Mouse (Mus musculus) layer of hippocampus, adult 8-10 months (tissue): ENCODE measurements around the gene Hcst. TPM values are rescaled to one million over a fixed set of nuclear protein-coding genes. Genes with fewer than 3 reads are reported as not detected.

Experiments used
- DNase-seq, 2 experiments: peaks; one replicate each; pipeline ENCODE4 v3.0.0; 2022; ENCODE audit warnings: low spot score in 2 of 2
- total RNA-seq, 4 experiments: library from RNA; stranded (reverse); gene quantifications; 2 replicates each; pipeline ENCODE4 v1.2.4; 2022

The Hcst gene
- total RNA-seq, 4 experiments from 2014 or later: 1.8 to 3.3 (median 2.3) TPM; not detected in 1

DNA sequence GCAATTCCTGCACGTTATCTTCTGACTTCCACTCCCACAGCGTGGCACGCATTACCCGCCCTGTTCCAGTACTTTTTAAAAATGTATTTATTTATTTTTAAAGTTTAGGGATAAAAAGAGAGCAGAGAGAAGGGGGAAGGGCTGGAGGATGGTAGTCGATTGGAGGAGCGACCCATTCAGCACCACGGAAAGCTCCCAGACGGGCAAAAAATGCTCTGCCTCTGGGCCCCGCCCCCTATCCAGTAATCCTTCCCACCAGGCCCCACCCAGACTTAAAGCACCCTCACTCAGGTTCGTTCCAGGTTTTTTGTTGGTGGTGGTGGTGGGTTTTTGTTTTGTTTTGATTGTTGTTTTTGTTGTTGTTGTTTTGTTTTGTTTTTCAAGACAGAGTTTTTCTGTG, 14.6 kb upstream of the Hcst start:
- no peak for DNase-seq

DNA sequence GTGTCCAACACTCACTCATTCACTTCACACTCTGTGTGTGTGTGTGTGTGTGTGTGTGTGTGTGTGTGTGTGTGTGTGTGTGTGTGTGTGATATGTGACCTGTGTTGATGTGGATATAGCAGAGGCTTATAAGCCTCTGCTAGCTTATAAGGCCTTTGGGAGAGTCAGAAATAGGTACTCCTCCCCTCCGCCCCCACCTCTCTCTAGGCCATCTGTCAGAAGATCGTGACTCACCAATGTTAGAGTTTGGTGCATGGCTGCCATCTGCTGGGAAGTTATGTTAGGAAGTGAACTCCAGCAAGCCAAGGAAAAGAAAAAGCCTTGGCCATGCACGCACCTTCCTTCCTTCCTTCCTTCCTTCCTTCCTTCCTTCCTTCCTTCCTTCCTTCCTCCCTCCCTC, 12.1 kb upstream of the Hcst start:
- peak; percentile 84 to 88 for DNase-seq

DNA sequence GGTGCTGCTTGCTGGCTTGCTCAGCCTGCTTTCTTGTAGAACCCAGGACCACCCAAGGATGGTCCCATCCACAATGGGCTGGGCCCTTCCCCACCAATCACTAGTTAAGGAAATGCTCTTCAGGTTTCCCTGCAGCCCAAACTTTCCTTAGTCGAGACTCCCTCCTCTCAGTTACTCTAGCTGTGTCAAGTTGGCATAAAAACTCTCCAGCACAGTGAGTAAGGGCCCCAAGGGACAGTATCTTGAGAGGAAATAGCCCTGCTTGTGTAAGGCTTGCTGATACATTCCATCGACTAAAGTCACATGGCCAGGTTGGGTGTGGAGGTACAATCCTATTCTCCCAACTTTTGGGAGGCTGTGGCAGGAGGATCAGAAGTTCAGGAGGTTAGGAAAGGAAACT, 10.5 kb upstream of the Hcst start:
- DNase-seq: no peak

DNA sequence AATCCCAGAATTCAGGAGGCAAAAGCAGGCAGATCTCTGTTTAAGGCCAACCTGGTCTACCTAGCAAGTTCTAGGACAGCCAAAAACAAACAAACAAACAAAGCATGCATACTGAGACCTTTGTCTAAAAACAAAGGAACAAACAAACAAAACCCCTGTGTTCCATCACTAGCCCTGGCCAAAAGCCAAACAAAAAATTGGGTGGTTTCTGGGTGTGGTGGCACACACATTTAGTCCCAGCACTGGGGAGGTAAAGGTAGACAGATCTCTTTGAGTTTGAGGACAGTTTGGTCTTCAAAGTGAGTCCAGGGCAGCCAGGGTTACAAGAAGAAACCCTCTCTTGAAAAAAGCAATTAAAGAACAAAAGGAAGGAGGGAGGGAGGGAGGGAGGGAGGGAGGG, 9.7 kb upstream of the Hcst start:
- no peak for DNase-seq

DNA sequence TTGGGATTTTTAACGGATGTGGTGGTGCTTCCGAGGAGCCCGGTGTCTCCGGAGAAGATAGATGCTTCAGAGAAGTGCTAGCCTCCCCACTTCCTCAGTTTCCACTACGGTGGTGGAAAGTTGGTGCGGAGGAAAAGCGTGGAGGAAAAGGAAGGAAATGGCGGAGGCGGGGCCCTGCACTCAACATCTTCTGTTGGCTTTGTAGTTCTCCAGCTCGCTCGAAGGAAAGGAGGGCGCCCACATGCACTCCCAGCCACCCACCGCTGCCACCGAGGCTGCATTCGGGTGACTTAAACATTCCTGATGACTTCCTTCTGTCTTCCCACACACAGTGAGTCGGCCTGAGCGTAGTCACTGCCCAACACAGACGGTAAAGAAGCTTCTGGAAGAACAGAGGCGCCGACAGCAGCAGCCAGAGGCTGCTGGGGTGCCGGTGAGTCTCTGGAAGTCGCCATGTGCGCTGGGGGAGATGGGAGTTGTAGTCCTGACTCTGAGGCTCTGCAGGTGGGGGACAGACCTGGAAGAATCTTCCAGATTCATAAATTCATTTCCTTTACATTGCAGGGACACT, 3.5 kb upstream of the Hcst start:
- peak in 1 of 2 experiments; percentile 47 for DNase-seq

DNA sequence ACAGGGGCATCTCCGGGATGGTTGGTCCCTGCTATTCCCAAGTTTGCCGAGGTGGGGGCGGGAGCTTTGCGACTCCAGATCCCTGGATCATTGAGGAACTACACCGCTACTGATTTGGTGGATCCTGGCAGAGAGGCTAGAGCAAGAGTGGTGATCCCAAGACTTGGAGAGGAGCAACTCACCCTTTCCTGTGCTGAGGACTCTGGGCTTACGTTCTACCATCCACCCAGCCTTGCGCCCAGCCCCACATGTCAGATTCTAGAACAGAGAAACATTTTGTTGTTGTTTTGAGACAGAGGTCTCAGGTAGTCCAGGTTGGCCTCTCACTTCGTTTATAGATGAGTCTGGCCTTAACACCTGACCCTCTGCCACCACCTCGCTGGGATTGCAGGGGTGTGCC, 2.9 kb upstream of the Hcst start:
- DNase-seq: no peak

DNA sequence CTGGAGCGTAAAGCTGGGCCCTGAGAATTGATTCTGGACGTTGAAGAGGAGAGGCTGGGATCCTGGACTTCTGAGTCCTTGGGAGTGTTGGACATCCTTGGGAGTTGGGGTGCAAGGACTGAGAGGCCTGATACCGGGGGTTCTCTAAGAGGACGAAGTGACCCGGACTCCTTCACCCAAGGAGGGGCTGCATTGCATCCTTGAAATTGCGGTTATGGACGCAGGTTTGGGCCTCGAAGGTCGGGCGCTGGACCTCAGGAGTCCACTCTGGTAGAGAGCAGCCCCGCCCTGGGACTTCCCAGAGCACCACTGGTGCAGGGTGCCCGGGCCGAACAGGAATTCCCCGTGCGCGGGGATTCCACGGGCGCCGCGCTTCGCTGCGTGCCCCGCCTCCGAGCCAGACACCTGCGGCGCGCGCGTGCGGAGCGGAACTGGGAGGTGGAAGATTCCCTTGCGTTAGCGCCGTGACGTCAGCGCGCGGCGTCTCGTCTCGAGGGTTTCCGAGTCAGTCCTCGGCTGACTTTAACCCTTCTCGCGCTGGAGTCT, 2.3 kb upstream of the Hcst start:
- DNase-seq: peak; percentile 86 to 89

DNA sequence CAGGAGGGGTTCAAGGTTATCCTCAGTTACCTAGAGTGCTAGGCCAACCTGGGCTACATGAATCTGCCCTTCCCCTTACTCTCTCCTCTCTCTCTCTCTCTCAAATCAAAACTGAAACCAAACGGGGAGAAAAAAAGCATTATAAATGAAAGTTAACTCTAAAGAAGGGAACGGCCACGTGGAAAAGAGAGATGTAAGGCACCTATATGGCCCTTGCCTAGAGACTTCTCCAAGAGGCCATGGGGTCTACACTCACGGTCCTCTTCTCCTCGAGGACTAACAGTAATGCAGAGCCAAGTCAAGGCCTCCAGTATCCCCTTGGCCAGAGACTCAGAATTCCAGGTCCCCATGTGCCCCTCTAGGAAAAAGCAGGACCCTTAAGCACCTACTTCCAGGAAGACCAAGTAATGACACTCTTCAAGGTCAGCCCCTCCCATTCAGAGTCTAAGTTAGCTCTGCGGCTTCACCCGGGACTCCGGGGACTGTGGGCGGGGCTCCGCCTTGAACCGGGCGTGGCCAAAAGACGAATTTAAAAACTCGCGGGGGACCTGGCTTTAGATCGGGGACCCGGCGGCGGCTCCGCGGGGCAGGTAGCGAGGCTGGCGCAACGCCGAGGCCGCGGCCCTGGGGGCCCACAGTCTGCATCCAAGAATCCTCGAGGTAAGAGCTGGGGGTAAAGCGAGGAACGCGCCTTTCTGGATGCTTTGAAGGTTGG, 1.7 kb upstream of the Hcst start, which contains the start of gene Nfkbid:
Gene Nfkbid (plus strand): TSS at position 558 of the 715 bp plus-strand sequence.
- no peak for DNase-seq

DNA sequence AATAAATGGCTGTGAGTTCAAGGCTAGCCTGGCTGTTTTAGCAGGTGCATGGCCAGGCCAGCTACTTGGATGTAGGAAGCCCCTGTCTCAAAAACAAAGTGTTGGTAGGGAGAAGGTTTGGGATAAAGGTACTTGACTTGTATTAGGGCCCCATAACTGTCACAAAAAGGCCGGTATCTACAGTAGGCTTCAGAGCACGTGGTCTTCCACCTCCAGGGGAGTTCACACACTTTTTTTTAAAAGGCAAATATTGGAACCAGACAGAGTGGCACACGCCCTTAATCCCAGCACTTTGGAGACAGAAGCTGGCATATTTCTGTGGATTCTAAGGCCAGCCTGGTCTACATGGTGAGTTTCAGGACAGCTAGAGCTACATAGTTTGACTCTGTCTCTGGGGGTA, 1.0 kb upstream of the Hcst start:
- DNase-seq: no peak

DNA sequence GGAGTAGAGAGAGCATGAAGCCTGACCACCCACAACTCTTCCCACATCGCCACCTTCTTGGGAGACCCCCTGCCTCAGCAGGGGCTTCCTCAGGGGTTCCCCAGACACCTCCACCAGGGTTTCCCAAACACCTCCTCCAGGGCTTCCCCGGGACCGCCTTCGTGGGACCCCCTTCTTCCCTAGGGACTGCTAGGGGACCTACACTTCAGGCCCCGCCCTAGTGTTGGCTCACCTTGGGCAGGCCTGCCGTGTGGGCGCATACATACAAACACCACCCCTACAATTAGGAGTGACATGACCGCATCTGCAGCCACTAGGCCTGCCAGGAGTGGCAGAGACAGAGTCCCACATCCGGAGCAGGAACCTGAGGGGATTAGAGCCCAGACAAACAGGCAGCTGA, 1.8 kb downstream of the Hcst start:
- DNase-seq: no peak

DNA sequence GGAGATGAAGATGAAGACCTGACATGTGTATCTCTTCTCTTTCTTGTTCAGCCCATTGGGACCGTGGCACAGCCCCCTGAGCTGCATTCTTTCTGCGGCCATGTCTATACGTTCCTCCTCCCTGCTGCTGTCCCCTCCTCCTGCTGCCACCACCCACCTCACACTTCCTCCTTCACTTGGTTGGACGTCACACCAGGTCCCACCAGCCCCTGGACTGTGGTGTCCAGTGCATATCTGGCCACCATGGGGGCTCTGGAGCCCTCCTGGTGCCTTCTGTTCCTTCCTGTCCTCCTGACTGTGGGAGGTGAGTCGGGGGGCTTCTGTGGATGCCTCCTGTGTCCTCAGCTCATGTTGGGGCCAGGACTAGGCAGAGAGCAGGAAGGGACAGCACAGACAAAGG, 6.1 kb downstream of the Hcst start, which contains the start of gene Tyrobp:
Gene Tyrobp (plus strand): TSS at position 165 of the 400 bp plus-strand sequence.
- no peak for DNase-seq

DNA sequence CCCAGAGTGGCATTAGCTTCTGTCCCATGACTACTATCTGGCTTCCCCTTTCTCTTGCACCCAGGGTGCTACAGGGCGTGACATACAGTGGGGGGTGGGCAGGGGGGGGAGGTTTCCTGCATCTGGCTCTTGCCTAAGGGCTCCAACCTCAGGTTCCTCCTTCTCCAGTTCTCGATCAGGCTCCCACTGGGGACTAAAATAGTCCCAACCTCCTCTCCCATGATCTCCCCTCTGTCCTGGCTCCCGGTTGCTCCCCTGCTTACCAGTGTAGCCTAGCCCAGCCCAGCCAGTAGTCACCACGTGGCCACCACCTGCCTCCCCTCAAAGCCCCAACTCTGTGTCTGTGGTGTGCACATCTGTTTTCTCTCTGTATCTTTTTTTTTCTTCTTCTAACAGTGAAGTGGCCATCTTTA, 6.9 kb downstream of the Hcst start:
- DNase-seq: no peak

DNA sequence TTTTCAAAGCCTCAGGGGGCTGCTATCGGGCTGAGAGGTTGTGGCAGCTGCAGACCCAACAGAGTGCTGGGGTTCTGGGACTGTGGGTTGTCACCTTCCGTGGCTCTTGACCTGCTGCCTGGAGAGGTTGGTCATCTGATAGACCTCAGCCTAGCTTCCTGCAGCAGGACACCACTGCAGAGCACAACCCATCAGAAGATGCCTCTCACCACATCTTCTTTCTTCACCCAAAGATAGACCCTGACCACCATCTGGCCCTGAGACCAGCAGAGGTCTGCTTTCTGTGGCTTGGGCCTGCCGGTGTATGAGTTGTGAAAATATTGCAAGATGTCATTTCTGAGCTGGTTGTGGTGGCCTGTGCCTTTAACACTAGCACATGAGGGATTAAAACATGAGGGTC, 8.6 kb downstream of the Hcst start:
- no peak for DNase-seq

DNA sequence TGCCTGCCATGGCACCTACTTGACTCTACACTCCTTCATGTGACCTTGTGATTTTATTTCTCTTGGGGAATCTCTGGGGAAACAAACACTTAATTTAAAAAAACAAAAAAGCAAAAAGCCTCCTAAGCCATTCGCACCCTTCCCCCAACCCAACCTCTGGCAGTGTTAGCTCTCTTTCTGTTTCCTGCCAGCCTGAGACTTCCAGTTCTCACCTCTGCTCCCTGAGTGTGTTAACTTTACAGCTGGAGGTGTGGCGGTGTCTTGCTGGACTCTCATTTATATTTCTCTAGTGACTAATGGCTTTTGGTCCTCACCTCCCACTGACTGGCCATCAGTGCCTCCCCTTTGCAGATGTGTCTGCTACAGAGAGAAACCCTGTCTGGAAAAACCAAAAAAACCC, 9.9 kb downstream of the Hcst start:
- no peak for DNase-seq

DNA sequence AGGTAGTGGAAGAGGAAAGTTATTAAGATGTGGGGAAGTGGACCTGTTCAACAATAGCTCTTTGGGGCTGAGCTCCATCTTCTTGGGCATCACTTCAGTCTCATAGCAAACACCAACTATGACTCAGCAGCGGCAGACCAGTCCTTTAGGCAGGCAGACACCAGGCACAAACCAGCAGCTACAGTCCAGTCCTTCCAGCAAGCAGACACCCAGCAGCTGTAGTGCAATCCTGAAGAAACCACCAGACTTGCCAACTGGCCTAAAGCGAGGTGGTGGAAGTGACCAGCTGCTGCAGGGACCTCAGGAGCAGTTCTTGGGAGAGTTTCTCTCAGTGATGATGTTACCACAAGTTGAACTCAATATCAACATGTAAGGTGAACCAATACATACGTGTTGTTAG, 11.0 kb downstream of the Hcst start:
- no peak for DNase-seq

DNA sequence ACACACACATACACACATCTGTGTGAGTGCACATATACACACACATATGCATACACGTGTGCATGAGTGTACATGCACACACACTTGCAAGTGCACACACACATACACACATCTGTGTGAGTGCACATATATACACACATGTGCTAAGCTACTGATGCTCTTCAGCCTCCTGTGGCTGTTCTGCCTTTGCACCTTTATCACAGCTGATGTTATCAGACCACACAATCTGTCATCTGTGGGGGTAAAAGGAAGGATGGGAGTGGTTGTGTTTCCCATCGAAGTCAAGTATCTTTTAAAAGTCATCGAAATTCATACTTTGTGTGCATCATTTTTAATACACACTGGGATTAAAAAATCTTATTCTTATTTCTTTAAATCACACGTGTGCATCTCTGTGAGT, 17.3 kb downstream of the Hcst start:
- DNase-seq: no peak

DNA sequence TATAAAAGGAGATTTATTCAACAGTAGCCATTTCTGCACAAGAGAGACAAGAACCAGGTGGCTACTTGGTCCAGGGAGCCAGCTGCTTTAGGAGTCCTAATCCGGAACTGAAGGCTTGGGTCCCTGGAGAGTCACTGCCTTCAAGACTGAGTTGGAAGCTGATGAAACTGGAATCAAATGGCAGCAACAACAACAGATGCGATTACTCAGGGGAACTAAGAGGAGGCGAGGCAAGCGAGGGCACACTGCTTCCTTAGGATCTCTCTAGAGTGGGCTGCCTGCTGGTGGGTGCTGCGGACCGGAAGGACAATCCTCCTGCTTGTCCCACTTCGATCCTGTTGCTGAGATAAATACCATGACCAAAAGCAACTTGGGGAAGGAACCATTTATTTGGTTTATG, 20.0 kb downstream of the Hcst start:
- DNase-seq: no peak

DNA sequence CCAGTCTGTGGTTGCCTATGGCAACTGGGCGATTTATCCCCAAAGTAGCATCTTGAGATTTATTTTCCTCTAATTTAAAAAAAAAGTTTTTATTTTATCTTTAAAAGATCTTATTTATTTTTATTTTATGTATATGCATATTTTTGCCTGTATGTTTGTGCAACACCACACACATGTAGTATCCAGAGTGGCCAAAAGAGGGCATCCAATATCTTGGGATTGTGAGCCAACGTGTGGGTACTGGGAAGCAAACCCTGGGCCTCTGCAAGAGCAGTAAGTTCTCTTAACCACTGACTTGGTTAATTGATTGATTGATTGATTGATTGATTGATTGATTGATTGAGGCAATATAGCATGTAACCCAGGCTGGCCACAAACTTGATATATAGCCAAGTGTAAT, 24.8 kb downstream of the Hcst start:
- no peak for DNase-seq

DNA sequence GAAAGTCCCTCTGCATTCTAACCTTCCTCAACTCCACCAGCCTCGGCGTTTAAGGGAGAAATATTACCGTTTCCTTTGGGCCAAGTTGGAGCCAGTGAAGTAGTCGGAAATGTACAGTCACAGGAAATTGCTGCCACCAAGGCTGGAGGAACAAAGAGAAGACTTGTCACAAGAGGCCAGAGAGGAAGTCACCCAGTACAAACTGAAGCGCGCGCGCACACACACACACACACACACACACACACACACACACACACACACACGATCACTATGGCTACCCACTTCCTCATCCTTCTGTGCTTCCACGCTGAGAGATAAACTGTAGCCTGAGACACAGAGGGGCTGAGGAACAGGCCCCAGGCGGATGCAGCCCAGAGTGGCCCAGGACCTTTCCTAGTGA, 25.3 kb downstream of the Hcst start:
- no peak for DNase-seq

DNA sequence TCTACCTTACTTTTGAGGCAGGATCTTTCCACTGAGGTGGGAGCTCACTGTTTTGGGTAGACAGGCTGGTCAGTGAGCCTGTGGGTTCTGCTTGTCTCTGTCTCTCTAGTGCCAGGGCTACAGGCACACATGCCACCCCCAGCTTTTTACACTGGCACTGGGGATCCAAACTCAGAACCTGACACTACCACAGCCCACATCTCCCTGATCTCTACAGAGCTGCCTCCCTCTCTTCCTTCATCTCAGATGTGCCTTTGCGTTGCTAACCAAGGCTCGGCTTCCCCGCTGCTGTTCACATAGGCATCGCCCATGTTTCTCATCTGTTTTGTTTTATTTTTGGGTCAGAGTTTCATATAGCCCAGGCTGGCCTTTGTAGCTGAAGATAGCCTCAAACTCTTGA, 26.0 kb downstream of the Hcst start:
- no peak for DNase-seq

DNA sequence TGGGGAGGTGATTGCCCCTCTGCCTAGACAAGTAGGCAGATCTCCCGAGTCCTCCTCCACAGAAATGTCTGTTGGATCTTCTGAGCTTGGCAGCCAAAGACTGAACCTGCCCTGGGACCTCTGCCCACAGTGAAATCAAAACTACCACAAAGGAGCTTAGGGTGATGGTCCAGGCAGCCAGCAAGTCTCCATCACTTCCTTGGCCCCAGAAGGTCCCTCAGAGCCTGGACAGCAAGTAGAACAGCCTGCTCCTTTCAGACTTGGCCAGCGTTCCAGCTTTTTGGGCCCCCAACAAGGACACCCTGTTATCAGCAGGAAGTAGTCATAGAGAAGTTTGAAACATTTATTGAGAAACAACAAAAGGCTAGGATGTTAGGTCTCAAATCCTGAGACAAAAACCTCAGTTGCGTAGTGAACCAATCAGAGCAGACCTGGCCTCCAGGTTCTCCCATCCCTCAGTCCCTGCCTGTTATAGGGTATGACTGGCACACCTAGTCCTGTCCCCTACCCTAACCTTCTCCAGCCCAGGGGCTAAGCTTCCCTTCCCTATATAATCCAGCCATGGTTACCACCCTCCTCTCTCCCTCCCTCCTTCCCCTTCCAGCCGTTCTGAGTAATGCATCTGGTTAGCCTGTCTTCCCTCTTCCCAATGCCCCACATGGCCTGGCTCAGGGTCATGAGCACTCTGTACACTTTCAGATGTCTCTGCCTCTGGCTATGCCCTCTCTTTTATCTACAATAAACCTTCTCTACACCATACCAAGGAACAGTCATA, 26.7 kb downstream of the Hcst start:
- DNase-seq: no peak

DNA sequence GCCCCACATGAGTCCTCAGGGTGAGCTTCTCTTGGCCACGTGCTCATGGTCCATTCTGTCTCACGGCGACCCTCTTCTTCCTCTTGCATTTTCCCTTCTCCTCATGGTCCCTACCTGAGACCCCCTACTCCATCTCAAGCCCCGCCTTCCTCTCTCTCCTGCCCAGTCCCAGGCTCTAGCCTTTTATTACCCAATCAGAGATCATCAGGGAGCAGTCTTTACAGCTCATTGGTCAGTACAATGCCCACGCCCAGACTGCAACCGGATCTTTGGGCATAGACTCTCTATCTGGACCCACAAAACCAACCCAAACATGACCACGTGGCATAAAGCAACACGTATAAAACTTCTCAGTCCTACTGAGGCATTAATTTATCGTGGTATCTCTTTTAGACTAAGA, 35.5 kb downstream of the Hcst start:
- DNase-seq: no peak
